Mouse (Mus musculus) heart, postnatal 4 days (tissue): ENCODE measurements around the gene Uri1. TPM values are rescaled to one million over a fixed set of nuclear protein-coding genes. Genes with fewer than 3 reads are reported as not detected.

ENCODE experiments used
- DNase-seq: peaks from one replicate; pipeline ENCODE4 v3.0.0; 2021
- total RNA-seq, 2 experiments: library from RNA; stranded (reverse); gene quantifications; 2 replicates each; pipeline ENCODE4 v1.2.3; 2021

Gene Uri1
- total RNA-seq, 2 experiments from 2014 or later: 35.7 to 37.7 TPM

GRCm38 (mm10) chr7:38013946-38014345 lies 9.4 kb downstream of the Uri1 start:
- no peak for DNase-seq

DNA sequence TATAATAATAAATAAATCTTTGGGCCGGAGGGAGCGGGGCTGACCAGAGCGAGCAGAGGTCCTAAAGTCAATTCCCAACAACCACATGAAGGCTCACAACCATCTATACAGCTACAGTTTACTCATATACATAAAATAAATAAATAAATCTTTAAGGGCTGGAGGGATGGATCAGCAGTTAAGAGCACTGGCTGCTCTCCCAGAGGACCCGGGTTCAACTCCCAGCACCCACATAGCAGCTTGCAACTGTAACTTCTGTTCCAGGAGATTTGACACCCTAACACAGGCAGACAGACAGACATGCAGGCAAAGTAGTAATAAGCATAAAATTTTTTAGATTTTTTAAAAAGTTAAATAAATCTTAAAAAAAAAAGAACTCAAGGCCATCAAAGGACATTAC lies 10.5 kb downstream of the Uri1 start:
- DNase-seq: no peak

DNA sequence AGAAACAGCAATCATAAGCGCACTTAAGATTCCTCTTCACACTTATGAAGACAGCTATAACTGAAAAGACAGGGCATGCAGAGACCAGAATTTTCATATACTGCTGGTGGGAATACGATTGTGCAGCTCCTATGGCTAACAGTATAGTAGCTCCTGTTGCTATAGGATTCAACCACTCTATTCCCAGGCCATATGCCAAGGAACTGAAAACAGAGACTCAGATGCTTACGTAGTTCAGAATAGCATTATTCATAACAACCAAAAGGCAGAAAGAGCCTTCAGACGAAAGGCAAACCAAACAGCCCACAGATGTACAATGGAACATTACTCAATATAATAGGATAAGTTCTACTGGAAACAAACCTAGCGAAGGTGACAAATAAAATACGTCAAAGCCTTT lies 15.0 kb downstream of the Uri1 start:
- DNase-seq: no peak

GRCm38 (mm10) chr7:38002451-38002850 lies 20.9 kb downstream of the Uri1 start:
- DNase-seq: no peak

DNA sequence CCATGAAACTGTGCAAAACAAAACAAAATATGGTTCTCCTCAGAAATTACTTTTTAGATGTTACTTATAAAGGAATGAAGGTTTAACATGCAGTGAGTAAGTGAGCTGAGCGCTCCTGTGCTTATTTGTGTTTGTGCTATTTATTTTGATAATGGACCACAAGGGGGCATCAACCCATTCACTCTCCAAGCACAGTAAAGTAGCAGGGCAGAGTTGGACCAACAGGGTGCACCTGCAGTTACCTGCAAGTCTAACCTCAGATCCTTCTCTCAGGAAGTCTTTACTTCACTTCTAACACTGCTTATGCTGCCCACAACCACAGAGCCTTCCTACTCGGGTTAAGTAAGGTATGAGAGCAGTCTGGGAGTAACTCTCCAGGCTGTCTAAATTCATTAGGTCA lies 23.7 kb downstream of the Uri1 start:
- DNase-seq: no peak

DNA sequence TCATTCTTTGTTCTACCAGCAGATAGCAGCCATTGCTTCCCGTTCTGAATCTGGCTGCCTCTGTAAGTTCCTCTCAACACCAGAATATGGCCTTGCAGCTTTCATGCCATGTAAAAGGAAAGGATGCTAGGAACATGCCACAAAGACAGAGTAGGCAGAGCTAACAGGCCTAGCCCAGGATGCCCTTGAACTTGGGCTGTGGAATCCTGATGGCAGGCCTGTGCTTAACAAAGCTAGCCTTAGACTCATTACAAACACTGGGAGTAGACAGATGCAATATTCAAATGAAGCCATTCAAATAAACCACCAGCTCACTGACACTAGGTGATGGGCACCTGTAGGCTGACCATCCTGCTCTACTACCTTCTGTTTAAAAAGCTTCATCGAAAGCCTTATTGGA lies 30.5 kb downstream of the Uri1 start:
- no peak for DNase-seq

DNA sequence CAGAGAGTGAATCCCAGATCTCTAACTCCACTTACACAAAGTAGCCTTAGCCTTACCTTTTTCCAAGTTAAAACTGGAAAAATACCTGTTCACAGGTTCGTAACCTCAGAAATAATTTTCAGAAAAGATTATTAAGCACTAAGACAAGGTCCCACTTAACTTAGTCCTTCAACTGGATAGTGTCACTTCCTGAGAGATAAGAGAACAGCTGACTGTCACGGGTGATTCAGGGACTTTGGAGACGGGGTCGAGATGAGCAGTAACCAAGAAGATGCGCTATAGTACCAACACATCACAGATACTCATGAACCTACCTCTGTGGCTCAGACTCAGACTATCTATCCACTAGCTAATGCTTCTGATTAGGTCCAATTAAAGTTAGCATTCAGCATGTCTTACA lies 38.5 kb downstream of the Uri1 start:
- DNase-seq: no peak

GRCm38 (mm10) chr7:37983471-37983870 lies 39.9 kb downstream of the Uri1 start:
- DNase-seq: no peak

DNA sequence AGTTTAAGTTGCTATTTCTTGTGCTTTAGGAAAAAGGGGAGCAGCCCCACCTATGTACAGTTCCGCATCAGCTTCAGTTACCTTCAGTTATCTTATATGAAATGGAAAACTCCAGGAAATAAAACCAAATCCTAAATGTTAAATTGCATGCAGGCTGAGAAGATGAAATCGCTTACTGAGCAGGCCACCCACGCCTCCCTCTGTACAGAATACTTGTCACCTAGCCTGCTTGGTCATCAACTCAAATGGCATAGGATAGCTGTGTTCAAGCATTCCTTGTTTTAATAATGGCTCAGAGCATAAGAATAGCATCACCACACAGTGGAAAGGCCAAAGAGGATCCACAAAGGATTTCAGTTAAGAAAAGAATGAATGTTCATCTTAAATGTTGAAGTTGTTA lies 43.6 kb downstream of the Uri1 start:
- DNase-seq: no peak

- DNase-seq: no peak
Measured at GRCm38 (mm10) chr7:37978412-37978811, 44.9 kb downstream of the Uri1 start.

DNA sequence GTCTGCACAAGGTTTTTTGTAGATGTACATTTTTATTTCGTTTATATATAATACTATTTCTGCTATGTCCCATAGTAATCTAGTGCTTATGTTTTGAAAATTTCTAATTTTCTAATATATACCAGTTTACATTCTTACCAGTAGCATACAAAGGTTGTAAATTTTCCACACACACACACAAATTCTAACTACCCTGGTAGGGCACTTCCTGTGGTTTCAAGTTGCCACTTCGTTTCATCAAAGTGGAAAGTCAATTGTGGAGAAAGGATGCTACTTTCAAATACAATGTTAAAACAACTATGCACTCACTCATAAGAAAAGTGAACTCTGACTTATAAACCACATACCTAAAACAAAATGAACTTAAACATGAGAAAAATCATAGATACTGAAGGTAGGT lies 45.7 kb downstream of the Uri1 start:
- no peak for DNase-seq

DNA sequence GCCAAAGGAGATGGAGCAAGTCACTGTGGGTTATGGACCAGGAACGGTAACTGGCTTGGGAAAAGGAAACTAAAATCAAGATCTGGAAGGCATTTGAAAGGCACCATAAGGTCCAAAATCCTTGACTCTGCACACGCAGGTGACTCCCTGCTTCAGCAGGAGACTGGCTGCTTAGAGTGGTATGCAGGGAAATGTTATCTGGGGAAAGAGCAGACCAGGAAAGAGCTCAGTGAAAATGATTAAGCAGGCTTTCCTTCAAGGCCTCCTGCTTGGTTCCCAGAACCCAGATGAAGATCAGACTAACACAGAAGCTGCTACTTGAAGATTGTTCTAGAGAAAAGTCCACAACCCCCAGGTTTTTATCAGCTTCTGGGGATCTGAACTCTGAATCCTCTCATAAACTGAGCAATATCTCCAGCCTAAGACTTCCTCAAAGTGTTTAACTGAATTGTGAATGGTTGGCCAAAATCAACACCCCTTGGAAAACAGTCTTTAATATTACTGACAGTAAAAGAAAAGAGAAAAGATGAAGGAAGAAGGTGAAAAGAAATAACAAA lies 50.3 kb downstream of the Uri1 start:
- DNase-seq: no peak

DNA sequence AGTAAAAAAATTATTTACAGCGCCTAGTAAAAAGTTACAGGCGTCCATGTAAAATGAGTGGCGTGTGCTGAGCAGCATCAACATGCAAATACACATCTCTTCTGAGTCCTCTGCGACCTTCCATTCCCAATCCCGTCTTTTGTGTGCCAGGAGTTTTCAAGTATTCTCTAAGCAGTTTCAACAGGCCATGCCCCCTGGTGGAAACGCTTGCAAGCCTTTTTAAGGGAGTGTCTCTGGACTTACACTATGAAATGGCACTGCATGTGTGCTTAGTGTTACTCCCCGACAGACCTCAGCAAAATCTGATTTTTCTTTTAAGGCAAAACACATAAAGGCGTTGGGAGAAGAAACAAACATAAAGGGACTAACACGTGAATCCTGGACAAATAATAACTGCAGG lies 50.8 kb downstream of the Uri1 start:
- DNase-seq: peak; percentile 12

DNA sequence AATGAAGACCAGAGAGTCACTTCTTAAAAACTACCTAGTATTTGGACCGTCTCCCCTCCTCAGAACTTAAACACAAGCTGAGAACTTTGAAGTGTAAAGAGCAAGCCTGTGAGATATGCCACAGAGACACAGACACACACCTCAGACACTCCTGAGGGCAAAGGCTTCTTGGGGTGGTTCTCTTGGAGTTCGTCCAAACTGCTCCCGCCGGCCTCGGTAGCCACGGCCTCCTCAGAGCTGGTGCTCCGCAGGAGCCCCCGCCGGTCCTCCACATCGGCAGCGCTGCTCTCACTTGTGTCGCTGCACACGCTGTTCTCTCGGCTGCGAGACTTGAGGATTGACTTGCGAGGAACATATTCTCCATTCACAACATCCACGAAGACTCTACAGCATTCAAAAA lies 61.0 kb downstream of the Uri1 start:
- no peak for DNase-seq

GRCm38 (mm10) chr7:37961247-37961646 lies 62.1 kb downstream of the Uri1 start:
- no peak for DNase-seq

GRCm38 (mm10) chr7:37951841-37952240 lies 71.5 kb downstream of the Uri1 start:
- DNase-seq: no peak

DNA sequence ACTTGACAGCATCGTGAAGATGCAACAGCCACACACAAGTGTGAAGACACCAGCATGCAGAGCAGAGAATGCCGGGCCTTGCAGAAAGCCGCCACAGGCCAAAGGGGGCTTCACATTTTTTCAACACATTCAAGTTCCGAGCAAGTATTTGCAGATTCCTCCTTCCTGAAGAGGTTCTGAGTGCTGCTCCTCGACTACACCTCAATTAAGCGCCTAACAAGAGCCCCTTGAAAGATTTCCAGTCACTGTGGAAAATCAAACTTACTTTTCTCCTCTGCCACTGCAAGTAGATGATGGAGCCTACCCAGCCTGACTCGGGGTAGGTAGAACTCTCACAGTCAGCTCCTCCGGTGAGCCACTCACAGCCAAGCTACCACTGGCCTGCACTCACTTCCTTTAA lies 86.9 kb downstream of the Uri1 start:
- no peak for DNase-seq

GRCm38 (mm10) chr7:37935786-37936185 lies 87.6 kb downstream of the Uri1 start:
- DNase-seq: no peak

- DNase-seq: peak; percentile 66
Measured at GRCm38 (mm10) chr7:37934770-37935182, 88.6 kb downstream of the Uri1 start.

- no peak for DNase-seq
Measured at GRCm38 (mm10) chr7:37933754-37934308, 89.5 kb downstream of the Uri1 start.

DNA sequence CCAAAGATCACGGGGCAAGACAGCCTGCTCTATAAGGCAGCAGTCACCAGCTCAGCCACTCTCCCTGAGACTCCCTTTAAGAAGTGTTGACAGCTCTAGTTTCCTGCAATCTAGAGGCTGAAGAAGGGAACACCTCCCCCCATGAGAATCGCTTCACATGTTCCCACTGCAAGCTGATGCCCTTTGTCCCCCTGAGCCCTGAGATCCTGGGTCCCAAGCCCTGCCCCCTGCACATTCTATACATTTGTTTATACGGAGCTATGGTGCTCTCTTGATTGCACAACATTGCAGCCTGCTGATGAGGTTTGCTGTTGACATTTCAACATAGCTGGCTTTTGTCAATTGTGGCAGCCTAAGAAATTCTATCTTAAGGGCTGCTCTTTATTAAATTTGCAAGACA lies 91.7 kb downstream of the Uri1 start:
- DNase-seq: no peak

DNA sequence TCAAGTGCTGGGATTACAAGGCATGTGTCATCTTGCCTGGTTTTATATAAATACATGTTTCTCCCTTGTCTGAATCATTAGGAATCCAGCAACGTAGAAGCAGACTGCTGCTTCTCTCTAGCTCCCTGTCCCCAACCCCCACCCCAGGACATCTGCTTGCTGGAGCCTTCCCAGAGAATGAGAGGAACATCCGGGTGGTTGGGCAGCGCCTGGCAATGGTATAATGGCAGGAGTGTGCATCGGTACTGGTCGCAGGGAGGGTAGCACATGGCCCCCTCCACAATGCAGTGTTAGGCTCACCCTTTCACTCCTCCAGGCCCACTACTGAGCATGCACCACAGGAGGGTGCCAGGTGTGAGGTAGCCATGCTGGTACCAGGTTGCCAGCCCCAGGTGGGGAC lies 93.6 kb downstream of the Uri1 start:
- DNase-seq: no peak

DNA sequence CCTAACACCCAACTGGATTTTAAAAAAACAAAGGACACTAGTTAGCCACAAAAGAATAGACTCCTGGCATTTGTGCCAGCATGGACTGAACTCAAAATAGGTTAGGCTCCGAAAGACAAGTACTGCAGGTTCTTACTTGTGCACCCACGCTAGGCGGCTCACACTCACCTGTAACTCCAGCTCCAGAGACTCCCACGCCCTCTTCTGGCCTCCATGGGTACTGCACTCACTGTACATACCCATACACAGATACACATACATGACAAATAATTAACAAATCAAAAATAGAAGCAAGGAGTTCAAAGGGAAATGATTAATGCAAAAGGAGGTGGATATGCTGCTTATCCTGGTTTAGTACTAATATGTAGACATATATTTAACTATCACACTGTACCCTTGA lies 100.4 kb downstream of the Uri1 start:
- DNase-seq: no peak

- DNase-seq: no peak
Measured at GRCm38 (mm10) chr7:37921681-37922430, 101.5 kb downstream of the Uri1 start.
